Mouse (Mus musculus): ENCODE data around the gene Omp. TPM values are rescaled to one million over a fixed set of nuclear protein-coding genes. Genes with fewer than 3 reads are reported as not detected.
A peak's percentile ranks its signal among the peaks of the same experiment; 100 is the strongest.

The Omp gene
- polyA plus RNA-seq, 1 experiment from 2014 or later, result 0.15 TPM

- peak; percentile 90 for DNase-seq (ENCODE audit: low spot score)
- H3K27ac ChIP-seq (replicated peaks; ENCODE audit: low read depth, low read length), result no peak overlapping the region
- no peaks in the 10 kb centered on the region for H3K36me3 ChIP-seq (replicated peaks; ENCODE audit: control insufficient read depth, insufficient read depth, low read depth, low read length)
- no peaks in the 10 kb centered on the region for H3K27me3 ChIP-seq (ENCODE audit: control insufficient read depth, insufficient read depth, low read length)
- peak overlapping the region; percentile 29 for H3K4me2 ChIP-seq (ENCODE audit: low read depth, low read length)
- peak overlapping the region; percentile 62 for H3K9ac ChIP-seq (replicated peaks; ENCODE audit: low read length)
- peak overlapping the region; percentile 12; the same call in 1 of the 2 replicates for H3K4me3 ChIP-seq (ENCODE audit: low read depth, low read length)
- ATAC-seq (replicated peaks; ENCODE audit: insufficient number of reproducible peaks, low FRiP score, low TSS enrichment, low read depth), result peak; percentile 27
- no peaks in the 10 kb centered on the region for H3K4me1 ChIP-seq (ENCODE audit: control insufficient read depth, insufficient read depth, low read length)
- 17% methylated on average over 23 of the region's 26 CpGs for WGBS
- no peaks in the 10 kb centered on the region for H3K9me3 ChIP-seq (replicated peaks; ENCODE audit: control insufficient read depth, low read length)
Observed at GRCm38 (mm10) chr7:98103002-98103941, 42.0 kb downstream of the Omp start.

- ATAC-seq (replicated peaks; ENCODE audit: insufficient number of reproducible peaks, low FRiP score, low TSS enrichment, low read depth) (peak; percentile 14; the same call in 1 of the 2 replicates), DNase-seq (ENCODE audit: low spot score) (no peak)
- Histone ChIP-seq H3K9ac (replicated peaks; ENCODE audit: low read length) (peak overlapping the region; percentile 62), H3K27ac (replicated peaks; ENCODE audit: low read depth, low read length) (no peak overlapping the region), H3K4me1 (ENCODE audit: control insufficient read depth, insufficient read depth, low read length) (no peaks in the 10 kb centered on the region), H3K9me3 (replicated peaks; ENCODE audit: control insufficient read depth, low read length) (no peaks in the 10 kb centered on the region), H3K4me3 (ENCODE audit: low read depth, low read length) (no peak overlapping the region), H3K36me3 (replicated peaks; ENCODE audit: control insufficient read depth, insufficient read depth, low read depth, low read length) (no peaks in the 10 kb centered on the region; the same call in 1 of the 2 replicates), H3K4me2 (ENCODE audit: low read depth, low read length) (no peak overlapping the region; the same call in 1 of the 2 replicates), H3K27me3 (ENCODE audit: control insufficient read depth, insufficient read depth, low read length) (no peaks in the 10 kb centered on the region)
- WGBS, result 90% methylated on average over 11 of the region's 11 CpGs
Observed at GRCm38 (mm10) chr7:98102488-98102887, 42.8 kb downstream of the Omp start.

GRCm38 (mm10) chr7:98097557-98097956 is 47.7 kb downstream of the Omp start:
- Histone ChIP-seq H3K4me1 (ENCODE audit: control insufficient read depth, insufficient read depth, low read length) (no peaks in the 10 kb centered on the region), H3K27me3 (ENCODE audit: control insufficient read depth, insufficient read depth, low read length) (no peaks in the 10 kb centered on the region), H3K9ac (replicated peaks; ENCODE audit: low read length) (no peak overlapping the region), H3K4me2 (ENCODE audit: low read depth, low read length) (no peak overlapping the region), H3K4me3 (ENCODE audit: low read depth, low read length) (no peak overlapping the region), H3K27ac (replicated peaks; ENCODE audit: low read depth, low read length) (no peak overlapping the region), H3K9me3 (replicated peaks; ENCODE audit: control insufficient read depth, low read length) (no peaks in the 10 kb centered on the region), H3K36me3 (replicated peaks; ENCODE audit: control insufficient read depth, insufficient read depth, low read depth, low read length) (no peaks in the 10 kb centered on the region; the same call in 1 of the 2 replicates)
- 94% methylated on average over 8 of the region's 8 CpGs for WGBS
- DNase-seq (ENCODE audit: low spot score), result no peak
- no peak for ATAC-seq (replicated peaks; ENCODE audit: insufficient number of reproducible peaks, low FRiP score, low TSS enrichment, low read depth)

GRCm38 (mm10) chr7:98095852-98096251 is 49.5 kb downstream of the Omp start:
- H3K4me1 ChIP-seq (ENCODE audit: control insufficient read depth, insufficient read depth, low read length), result no peaks in the 10 kb centered on the region
- H3K4me2 ChIP-seq (ENCODE audit: low read depth, low read length), result no peak overlapping the region
- no peak for DNase-seq (ENCODE audit: low spot score)
- no peak overlapping the region for H3K27ac ChIP-seq (replicated peaks; ENCODE audit: low read depth, low read length)
- no peaks in the 10 kb centered on the region; the same call in 1 of the 2 replicates for H3K36me3 ChIP-seq (replicated peaks; ENCODE audit: control insufficient read depth, insufficient read depth, low read depth, low read length)
- no peak; the same call in 1 of the 2 replicates for ATAC-seq (replicated peaks; ENCODE audit: insufficient number of reproducible peaks, low FRiP score, low TSS enrichment, low read depth)
- H3K9me3 ChIP-seq (replicated peaks; ENCODE audit: control insufficient read depth, low read length), result no peaks in the 10 kb centered on the region
- H3K9ac ChIP-seq (replicated peaks; ENCODE audit: low read length), result no peak overlapping the region
- H3K4me3 ChIP-seq (ENCODE audit: low read depth, low read length), result no peak overlapping the region
- 92% methylated on average over 4 of the region's 4 CpGs for WGBS
- H3K27me3 ChIP-seq (ENCODE audit: control insufficient read depth, insufficient read depth, low read length), result no peaks in the 10 kb centered on the region

Other genes with a start within 250 kb of the Omp start
- 0.07 TPM in 1 of 2 replicates, not detected in the other for gene Gdpd4, start 225.5 kb downstream of the Omp start, polyA plus RNA-seq (2014; fragmentation: Nextera tagmentation; extraction: Ambion mirVana)
- gene Myo7a, start 26.0 kb downstream of the Omp start, polyA plus RNA-seq (2014; fragmentation: Nextera tagmentation; extraction: Ambion mirVana), result 9.7 and 10.7 TPM in 2 replicates
- gene Capn5, start 32.8 kb upstream of the Omp start, polyA plus RNA-seq (2014; fragmentation: Nextera tagmentation; extraction: Ambion mirVana), result 2.3 and 2.6 TPM in 2 replicates
- not detected in 2 replicates for gene B3gnt6, start 54.0 kb upstream of the Omp start, polyA plus RNA-seq (2014; fragmentation: Nextera tagmentation; extraction: Ambion mirVana)
- gene Acer3, start 175.7 kb upstream of the Omp start, polyA plus RNA-seq (2014; fragmentation: Nextera tagmentation; extraction: Ambion mirVana), result 18.7 and 21.5 TPM in 2 replicates
- gene Tsku, start 215.8 kb upstream of the Omp start, polyA plus RNA-seq (2014; fragmentation: Nextera tagmentation; extraction: Ambion mirVana), result 13.6 and 14.5 TPM in 2 replicates

All from embryonic facial prominence, embryonic 11.5 days (tissue).